Mouse (Mus musculus) brain, adult 2 months (tissue): Measurements from ENCODE around the gene Rasl11a.

Experiments used
- DNase-seq: peaks from one replicate; pipeline ENCODE4 v3.0.0; 2011; ENCODE audit warnings: low read depth, low spot score

The Rasl11a gene

GRCm38 (mm10) chr5:146844945-146845365, at the start of gene Rasl11a:
Gene Rasl11a, plus strand, starts transcription at chr5:146845071.
- peak; percentile 88 for DNase-seq

GRCm38 (mm10) chr5:146795728-146796127, 49.1 kb upstream of the Rasl11a start:
- DNase-seq = peak; percentile 67

- no peak for DNase-seq
These were observed 46.8 kb upstream of the Rasl11a start for GRCm38 (mm10) chr5:146798031-146798430.

DNA sequence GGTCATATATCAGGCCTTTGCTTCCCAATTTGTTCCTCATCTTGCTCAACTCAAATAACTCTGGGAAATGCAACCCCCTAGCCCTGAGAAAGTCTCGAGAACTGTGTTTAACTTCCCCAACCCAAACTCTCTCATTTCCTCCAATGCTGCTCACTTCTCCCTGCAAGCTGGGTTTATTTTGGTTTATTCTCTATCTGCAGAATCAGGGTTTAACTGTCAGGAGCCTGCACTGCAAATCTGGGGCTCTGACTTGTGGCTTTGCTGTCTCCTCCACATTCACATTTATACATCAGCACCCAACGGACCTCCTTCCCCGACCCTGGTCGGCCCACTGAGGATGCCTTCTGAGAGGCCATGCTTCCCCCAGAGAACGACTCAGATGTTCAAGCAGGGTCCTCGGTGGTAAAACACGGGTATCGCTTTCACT, 38.9 kb upstream of the Rasl11a start:
- no peak for DNase-seq

- peak; percentile 73 for DNase-seq
These were observed 34.9 kb upstream of the Rasl11a start for GRCm38 (mm10) chr5:146809951-146810350.

DNA sequence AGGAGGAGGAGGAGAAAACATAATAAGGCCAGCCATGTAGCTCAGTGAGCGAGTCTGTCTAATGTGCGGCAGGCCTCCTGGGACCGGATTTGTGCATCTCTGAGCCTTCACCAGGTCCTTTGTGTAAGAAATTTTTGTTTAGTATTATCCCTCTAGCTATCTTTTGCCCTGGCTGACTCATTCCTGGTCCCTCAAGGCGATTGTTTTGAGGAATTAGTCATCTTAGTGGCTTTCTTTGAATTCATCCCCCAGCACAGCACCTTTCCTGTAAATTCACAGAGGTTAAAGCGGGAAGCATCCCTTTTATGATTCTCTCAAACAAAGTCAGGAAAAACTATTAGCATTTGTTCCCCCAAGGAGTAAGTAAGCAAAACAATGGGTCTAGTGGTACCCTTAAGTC, 32.0 kb upstream of the Rasl11a start:
- no peak for DNase-seq

DNA sequence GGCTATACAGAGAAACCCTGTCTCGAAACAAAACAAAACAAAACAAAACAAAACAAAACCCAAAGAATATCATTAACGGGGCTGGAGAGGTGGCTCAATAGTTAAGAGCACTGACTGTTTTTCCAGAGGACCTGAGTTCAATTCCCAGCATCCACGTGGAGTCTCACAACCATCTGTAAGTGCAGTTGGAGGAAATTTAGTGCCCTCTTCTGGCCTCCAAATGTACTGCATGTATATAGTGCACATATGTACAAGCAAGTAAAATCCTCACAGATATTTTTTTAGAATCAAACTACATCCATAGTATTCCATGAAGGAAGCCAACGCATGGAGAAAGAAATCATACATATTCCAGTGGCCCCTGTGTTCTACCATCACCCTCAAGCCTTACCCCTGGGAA, 31.4 kb upstream of the Rasl11a start:
- DNase-seq = no peak

DNA sequence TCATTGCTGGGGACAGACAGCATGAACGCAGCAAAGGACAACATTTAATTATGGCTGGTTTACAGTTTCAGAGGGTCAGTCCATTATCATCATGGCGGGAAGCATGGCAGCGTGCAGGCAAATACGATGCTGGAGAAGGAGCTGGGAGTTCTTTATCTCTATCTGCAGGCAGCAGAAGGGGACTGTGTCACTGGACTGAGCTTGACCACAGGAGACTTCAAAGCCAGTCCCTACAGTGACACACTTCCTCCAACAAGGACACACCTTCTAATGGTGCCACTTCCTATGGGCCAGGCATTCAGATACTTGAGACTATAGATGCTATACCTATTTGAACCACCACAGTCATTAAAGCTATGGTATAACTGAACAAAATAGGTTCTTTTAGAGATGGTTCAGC, 29.5 kb upstream of the Rasl11a start:
- no peak for DNase-seq

- peak; percentile 77 for DNase-seq
These were observed 27.3 kb upstream of the Rasl11a start for GRCm38 (mm10) chr5:146817583-146817982.

- no peak for DNase-seq
These were observed 25.8 kb upstream of the Rasl11a start for GRCm38 (mm10) chr5:146818906-146819623.

GRCm38 (mm10) chr5:146823005-146823404, 21.9 kb upstream of the Rasl11a start:
- peak; percentile 58 for DNase-seq

DNA sequence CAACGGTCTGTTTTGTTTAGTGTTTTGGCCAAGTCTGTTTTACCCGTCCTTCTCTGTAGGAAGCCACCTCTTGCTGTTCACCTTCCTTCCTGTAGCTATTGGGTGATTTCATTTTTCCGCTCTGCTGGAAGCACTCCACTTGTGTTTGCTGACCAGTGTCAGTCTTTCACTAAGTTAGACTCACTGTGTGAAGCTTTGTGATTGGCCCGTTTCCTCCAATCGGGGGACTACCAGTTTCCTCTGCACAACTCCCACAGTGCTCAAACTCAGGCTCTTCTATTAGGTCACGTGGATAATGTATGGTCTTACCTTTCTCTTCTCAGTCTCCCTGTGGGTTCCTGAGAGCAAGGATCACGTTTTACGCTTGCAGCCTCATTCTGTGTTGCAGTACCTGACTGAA, 15.3 kb upstream of the Rasl11a start:
- DNase-seq = no peak

DNA sequence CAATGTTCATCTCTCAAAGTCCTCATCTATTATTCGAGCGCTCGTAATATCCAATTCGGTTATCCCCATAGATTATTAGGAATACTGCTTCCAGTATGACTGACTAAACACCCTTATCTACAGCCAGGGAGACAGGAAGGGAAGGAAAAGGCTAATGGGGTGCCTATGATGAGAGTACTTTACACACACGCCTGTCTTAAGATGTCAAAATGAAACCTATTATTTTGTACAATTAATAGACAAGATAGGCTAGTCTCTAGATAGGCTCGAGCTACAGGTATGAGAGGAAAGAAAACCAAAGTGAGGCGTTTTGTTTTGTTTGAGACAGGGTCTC, 12.5 kb upstream of the Rasl11a start:
- DNase-seq = no peak

DNA sequence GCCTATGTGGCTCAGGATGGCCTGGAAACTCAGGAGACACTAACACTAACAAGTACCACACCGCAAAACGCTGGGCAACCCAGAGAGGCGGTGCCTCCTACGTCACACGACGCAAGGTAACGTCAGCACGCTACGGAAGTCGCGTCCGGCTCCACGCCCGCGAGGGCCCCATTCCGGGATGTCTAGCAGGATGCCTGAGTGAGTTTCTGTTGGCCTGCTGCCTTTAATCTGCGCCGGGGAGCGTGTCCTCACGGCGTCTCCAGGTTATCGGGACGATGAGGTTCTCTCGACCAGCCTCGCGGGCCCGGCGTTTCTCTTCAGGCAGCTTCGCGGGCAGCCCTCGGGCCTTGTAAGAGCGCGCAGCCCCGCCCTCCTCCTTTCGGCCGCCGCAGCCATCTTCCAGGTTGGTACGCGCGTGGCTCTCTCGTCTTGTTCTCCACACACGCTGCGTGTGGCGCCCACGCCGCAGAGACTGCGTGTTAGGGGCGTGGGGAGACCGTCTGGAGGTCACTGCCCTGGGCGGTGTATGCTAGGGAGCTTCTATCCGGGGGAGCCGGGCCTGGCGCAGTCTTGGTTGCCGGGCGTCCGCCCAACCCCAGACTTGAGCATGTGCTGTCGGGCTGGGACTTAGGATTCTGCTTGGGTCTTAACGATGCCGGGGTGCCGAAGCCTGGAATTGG, 12.0 kb upstream of the Rasl11a start, which contains the start of gene Rpl21:
Gene Rpl21 (plus strand): TSS at position 122 of the 680 bp plus-strand sequence.
- peak; percentile 98 for DNase-seq

- no peak for DNase-seq
These were observed 11.1 kb upstream of the Rasl11a start for GRCm38 (mm10) chr5:146833673-146834201.

GRCm38 (mm10) chr5:146834959-146835358, 9.9 kb upstream of the Rasl11a start:
- no peak for DNase-seq

- no peak for DNase-seq
These were observed 6.7 kb upstream of the Rasl11a start for GRCm38 (mm10) chr5:146837967-146838720.

DNA sequence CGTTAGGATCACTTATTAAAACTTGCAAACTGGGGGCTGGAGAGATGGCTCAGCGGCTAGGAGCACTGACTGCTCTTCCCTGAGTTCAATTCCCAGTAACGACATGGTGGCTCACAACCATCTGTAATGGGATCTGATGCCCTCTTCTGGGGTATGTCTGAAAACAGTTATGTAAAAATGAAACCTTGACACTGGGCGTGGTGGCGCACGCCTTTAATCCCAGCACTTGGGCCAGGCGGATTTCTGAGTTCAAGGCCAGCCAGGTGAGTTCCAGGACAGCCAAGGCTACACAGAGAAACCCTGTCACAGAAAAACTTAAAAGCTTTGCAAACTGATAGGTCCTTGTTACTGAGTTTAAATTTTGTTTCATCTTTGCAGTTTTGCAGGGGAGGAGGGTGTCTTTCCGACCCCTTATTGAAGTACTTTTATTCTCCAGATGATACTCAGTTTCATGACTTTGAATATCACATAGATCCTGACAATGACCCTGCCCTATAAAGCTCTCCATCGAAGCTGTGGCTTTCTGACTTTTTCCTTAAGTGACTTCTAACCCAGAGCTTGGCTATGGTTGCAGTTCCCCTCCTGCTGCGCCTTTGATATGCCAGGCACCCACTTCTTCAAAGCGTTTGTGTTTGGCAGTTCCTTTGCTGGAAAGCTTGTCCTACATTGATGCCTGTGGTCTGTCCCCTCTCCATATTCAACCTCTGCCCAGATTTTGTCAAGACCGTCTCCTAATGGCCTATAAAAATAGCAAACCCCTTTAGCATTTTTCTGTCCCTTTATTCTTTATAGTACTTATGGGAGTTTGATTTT, 5.8 kb upstream of the Rasl11a start:
- no peak for DNase-seq

DNA sequence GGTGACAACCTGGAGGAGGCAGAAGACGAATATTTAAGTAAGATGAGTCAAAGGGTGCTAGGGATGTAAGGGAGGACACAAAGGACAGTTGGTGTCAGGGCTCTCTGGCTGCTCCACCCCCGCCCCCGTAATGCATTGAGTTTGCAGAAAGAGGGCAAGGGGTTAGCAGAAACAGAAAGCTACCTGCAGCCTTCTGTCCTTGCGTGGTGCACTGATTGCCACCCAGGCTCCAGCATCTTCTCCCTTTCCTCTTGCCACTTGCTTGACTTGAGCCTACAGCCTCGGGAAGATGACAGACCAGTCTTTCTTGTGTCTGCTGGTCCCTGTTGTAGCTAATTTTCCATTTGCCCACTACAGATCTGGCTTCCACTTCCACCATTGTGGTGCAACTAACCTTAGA, 5.1 kb upstream of the Rasl11a start:
- DNase-seq = no peak

DNA sequence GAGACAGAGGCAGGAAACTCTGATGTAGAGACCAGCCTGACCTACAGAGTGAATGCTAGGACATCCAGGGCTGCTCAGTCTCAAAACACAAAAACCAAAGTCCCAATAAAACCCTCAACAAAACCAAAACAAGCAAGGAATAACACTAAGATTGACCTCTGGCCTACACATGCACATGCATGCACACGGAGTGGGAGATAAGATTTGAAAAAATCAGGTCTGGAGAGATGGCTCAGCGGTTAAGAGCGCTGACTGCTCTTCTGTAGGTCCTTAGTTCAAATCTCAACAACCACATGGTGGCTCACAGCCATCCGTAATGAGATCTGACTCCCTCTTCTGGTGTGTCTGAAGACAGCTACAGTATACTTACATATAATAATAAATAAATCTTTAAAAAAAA, 4.4 kb upstream of the Rasl11a start:
- no peak for DNase-seq

DNA sequence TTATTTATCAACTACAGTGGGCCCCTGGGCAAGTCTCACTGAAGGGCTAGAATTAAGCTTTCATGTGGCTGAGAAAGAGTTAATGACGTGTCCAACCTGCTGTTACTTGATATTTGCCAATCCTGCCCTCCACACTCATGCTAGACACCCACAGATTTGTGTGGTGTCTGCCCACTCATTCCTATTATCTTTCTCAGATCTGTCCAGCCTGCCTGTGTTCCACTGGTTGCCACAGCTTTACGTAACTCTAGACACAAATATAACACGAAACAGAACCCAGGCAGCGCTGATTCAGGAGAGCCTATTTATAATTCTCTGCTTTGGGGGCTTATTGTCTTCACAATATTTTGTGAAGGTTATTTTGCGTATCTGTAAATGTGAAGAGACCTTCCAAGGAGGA, 3.6 kb upstream of the Rasl11a start:
- peak; percentile 63 for DNase-seq
